Mouse (Mus musculus) urinary bladder, adult 2 months (tissue): ENCODE results near the gene Slc7a11. TPM values are rescaled to one million over a fixed set of nuclear protein-coding genes. Genes with fewer than 3 reads are reported as not detected.

Experiments used
- DNase-seq: peaks from one replicate; pipeline ENCODE4 v3.0.0; 2022; ENCODE audit warnings: low spot score
- polyA plus RNA-seq: library from polyadenylated mRNA; depleted of rRNA; stranded (reverse); fragments of >200 nt; gene quantifications from 2 replicates; pipeline ENCODE4 v1.2.3, GENCODE M21; 2012

Slc7a11 gene
- polyA plus RNA-seq, 1 experiment: 0.33 TPM

DNA sequence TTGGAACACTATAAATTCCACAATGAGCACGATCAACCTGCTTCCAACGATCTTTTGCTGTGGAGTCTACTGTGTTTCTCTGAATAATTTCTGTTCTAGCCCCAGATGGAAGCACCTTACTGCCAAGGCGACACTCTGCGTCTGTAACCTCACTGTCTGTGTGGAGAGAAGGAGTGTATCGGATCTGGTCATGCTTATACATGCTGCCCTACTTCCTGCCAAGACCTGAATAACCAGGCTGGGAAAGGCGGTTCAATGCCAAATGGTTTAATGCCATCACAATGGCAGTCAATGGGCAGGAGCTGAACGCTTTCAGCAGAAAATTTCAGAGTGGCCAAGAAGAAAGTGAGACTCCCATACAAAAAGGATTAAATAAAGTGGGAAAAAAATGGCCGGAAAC, 137.1 kb downstream of the Slc7a11 start:
- no peak for DNase-seq

DNA sequence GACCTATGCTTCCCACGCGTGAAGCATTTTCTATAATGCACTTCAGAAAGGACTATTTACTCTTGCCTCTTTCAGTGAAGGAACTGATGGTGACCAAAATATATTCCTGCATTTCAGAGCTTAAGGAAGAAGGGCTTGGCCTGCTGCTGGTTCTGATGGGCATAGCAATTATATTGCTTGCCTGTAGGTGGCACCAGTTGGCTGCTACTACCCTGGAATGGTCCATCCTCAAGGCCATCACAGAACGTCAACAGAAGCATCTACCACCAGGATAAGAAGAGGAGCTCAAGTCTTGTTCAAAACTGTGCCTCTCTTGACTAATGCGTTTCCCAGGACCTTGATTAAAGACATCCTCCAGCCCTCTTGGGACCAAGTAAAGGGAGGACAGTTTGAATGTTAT, 139.3 kb downstream of the Slc7a11 start:
- DNase-seq: no peak

DNA sequence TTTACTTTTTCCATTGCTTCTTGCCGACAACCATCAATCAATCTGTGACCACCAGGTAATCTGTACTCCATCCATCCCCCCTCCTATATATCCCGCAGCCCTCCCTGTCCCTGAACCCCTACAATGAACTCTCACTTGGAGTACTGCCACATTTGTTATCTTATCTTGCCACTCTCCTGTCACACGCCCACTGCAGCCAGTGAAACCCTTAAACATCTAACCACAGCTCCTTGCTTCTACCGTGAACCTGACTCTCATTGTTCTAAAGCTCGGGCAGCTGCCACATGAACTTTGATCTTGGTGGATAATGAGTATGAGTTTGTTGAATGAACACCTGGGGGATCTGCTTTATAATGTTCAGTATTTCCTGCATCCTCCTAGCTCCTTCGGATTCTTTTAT, 140.8 kb downstream of the Slc7a11 start:
- no peak for DNase-seq

DNA sequence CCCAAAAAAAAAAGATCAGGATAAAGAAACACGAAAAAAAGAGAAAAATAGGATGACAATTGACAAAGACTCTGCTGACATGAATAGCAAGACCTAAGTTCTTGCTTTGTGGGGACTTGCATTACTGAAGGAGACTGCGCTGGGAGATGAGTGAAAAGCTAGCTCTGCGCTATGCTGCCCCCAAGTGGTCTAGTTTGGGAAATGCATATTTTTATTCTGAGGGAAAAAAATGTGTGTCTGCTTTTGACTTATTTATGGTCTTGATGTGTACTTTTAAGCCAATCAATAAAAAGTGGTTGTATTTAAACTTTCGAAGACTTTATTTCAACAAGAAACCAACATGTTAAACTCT, 142.5 kb downstream of the Slc7a11 start:
- no peak for DNase-seq

DNA sequence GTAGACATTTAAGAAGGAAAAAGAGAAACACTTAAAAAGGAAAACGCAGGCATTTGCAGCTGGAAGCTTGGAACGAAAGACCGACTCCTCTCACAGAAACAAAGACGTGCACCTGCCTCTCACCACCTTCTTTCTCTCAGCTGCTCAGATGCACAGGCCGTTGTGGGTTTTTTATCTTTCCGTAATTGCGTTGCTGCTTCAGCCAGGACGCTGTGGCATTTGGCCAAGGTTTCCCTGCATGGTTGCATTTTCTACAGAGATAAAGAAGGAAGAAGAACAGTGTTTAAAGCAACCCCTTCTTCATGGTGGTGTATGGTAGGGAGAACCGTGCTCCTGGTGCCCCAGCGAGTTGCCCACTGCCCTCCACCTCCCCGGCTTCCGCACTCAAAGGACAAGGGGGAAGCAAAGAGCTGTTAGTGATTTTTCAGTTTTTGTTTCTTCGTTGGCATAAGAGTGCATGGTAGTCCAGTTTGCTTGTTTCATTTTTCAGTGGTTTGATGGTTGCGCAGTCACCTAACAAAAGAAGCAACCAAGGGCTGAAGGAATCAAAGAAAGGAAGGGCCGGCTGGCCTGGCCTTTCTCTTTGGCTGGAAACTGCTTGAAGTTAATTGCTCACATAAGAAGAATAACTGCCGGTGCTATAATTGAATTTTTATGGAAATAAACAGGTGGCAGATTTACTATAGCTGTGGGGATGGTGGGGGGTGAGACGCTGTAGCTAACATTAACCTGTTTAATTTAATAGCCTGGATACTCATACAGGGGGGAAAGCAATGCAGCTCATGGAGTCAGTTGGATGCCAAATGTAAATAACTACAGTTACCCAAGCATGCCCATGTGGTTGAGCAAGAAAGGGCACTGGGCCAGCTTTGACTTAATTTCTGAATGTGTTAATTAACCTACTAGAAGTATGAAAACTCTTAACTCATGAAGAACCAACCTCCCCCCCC, 143.1 kb downstream of the Slc7a11 start:
- DNase-seq: no peak

DNA sequence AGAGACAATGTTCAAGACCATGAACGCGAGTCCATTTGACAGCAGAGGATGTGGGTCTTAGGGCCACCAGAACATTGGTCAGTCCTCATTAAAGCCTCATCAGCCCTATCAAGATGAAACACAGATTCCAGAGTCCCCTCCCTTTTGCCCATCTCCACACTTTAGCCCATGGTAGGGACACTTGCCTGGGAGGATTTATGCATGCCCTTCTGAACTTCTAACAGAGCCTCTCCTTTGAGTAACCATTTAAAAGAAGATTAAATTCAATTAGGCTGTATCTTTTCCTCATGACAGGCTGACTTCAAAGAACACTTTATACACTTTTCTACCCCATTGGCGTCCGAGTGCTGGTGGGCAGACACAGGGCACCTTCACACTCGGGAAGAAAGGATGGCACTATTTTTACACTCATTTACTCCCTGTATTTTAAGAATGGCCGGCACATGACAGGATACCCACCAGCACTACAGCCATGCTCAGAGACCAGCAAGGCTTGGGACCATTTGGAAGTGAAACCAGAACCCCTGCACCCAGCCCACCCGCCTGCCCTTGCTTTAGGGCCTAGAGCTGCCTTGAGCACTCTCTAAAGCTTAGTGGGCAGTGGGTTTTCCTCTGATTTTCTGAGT, 144.9 kb downstream of the Slc7a11 start:
- no peak for DNase-seq

DNA sequence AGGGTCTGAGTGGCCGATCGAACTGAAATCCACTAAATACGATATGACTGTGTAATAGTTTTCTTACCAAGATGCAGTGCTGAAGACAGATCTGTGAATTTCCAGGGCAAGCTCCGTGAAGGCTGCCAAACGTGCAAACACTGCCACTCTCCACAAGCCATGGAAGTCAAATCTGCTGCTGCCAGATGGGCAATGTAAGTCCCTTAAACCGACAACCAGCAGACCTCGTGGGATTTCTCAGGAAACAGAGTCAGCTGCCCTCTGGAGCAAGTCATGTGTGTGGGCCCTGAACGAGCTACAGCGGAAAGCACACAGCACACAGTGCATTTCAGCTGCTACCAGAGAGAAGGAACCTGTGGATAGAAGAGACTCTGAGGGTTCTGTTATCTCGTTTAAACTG, 146.5 kb downstream of the Slc7a11 start:
- DNase-seq: no peak

DNA sequence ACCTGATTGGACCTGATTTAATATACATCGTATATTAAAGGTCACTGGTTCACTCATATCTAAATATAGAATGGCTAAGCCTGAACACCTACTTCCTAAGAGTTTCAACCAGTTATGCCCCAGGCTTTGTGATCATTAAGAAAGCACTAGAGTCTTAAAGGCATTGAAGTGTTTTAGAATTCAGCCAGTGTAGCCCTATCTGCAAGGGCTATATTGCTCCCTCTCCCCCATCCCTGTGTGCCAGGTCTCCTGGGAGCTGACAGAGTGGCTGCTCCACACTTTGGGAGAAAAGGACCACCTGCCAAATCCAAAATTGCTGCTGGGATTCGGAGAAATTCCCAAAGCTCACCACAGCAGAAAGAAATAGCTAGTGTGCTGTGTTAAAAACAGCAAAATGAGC, 168.4 kb downstream of the Slc7a11 start:
- no peak for DNase-seq

DNA sequence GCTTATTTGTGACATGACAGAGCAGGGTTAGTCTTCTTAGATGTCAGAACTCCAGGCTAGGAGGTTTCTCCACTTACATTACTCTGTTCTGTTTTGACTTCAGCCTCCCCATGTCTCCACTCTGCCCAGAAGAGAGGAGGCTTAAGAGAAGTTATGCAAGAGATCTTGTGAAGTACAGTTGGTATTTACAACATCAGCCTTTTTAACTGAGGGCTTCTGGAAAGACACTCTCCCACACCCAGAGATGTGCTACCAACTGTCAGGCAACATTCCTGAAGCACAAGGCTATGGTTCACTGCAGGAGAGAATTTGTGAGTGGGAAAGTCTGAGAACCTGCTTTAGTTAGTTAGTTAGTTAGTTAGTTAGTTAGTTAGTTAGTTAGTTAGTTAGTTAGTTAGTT, 171.2 kb downstream of the Slc7a11 start:
- DNase-seq: no peak

DNA sequence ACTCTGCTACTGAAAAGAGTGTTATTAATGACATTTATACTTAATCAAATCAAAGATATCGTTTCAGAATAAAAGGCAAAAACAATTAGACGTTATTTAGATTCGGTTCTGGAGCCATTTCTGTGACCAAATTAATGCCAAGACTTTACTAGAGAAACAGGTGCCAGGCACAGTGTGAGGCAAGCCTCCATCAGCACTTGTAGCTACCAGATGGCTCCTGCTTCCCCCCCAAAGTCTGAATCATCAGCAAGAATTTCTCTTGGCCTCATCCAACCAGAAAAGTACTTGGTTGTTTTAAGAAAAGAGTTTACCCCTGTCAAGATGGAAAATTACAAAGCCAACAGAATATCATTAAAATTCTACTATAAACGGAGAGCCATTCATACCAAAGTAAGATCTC, 173.7 kb downstream of the Slc7a11 start:
- no peak for DNase-seq

DNA sequence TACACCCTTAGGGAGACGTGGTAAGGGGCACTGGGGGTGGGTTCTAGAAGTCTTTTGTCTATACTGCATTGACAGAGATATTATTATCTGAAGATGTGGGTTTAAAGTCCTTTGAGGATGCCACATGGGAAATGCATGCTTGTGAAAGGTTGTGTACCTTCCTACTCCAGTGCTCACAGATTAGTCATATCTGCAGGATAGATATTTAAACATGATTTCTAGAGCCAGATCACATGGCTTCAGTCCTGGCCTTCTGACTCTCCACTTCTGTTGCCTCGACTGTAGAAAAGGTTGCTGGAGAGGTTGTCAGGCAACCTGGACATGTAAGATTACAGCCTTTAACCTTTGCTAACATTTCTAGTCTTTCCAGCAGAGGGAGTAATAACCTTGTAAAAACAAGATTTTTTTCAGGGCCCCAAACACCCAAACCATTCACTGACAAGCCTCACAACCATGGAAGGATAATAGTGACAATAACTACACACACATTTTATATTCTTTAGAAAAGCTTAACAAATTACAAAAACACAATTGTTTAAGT, 180.8 kb downstream of the Slc7a11 start:
- no peak for DNase-seq

DNA sequence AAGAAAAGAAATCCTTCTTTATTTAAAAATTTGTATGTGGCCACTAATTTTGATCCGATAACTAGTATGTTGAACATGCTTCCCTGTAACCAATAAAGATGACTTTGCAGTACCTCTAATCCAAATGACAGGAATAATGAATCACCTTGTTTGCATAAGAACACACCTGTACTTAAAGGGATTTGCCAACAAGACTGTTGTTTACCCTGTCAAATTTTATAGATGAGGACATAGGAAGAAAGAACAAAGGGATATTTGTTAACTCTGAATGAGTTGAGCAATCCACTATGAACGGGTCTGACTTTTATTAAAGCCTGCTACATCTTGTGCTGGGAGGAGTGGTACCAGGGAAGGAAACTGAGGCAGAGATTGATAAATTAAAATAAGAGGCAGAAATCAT, 181.3 kb downstream of the Slc7a11 start:
- DNase-seq: no peak

DNA sequence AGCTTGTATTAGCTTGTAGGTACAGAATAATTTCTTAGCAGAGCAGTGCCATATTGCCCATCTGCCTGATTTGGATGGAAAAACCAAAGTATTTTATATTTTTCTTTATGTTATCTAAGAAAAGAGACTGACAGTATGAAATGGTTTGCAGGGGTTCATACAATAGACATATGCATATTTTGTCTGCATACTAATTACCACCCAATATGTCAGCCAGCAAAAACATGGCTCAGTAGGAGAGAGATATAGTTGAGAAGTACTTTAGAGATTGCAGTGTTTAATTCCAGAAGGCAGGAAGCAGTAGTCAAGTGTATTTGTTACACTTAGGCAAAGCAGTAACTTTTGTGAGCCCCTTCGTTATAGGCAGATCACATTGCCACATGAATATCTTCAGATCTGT, 182.7 kb downstream of the Slc7a11 start:
- DNase-seq: no peak

DNA sequence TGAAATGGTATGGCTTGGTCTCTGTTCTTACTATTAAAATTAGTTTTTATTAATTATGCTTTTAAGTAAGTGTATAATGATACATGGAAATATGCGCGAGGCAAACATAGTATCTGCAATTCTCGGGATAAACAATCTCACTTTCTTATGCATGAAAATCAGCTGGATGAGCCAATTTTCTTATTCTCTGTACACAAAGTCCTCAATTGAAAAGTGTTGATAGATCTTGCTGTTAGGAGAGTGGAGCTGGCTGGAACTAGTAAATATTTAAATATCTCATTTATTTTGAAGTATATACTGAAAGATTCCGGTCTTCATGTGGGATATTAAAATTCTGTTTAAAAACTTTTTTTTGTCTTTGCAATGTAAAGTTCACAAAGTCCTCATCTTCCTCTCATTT, 184.6 kb downstream of the Slc7a11 start:
- DNase-seq: no peak

DNA sequence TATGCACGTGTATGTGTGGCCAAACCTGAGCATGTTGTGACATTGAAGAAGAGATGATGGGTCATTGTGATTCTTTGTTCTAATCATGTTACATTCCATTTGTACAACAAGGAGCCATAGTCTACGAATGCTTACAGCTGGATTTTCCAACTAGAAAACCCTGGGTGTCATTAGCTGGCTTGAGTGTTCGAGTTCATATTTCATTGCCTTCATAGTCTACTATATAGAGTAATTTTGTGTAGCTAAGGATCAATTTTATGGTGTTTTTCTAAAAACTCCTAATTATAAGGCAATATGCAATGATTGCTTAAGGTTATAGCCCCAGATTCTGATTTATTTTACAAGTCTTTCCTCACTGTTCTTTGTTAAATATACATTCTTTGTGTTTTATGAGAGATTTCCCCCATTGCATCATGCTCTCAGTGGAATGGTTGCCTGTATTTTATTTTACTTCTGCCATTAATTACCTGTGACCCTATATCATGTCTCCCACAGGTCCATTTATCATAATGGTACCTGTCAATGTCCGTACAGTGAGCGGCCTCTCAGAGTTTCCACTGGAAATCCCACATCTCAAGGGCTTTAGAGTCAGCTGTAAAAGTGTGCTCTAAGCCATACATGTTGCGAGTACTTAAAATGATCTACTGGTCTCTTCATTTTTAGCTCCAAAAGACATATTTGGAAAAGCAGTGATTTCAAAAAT, 193.7 kb downstream of the Slc7a11 start:
- DNase-seq: no peak

DNA sequence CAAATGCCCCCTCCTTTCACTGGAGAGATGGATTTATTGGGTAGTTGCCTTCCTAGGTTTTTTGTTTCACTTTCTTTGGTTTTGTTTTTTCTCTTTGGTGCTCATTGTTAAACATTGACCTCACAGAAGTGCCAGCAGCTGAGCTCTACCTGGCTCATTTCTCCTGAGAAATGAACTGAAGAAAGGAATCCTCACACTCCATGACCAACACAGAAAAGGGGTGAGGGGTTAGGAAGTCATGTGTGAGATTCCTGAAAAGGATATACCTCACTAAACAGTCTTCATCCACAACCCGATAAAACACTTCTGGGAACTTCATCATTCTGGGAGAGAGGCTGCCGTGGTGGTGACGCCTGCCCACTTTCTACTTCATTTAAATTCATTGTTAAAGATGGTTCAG, 207.4 kb downstream of the Slc7a11 start:
- no peak for DNase-seq

DNA sequence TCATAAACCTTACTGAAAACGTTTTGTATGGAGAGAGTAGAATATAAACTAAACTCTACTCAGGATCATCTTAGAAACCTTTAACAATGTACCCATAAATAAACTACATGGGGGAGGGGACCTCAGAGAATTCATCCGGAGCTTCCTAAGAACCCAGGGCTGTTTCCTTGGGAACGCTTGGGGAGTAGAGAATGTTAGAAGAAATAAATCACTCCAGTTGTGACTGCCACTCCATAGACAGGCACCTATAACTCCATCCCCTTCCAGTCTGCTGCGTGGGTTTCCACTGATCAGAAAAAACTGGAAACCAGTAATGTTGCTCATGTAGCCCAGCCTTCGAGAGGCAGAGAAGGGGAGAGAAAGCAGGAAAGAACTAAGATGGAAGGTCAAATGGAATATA, 210.3 kb downstream of the Slc7a11 start:
- no peak for DNase-seq

DNA sequence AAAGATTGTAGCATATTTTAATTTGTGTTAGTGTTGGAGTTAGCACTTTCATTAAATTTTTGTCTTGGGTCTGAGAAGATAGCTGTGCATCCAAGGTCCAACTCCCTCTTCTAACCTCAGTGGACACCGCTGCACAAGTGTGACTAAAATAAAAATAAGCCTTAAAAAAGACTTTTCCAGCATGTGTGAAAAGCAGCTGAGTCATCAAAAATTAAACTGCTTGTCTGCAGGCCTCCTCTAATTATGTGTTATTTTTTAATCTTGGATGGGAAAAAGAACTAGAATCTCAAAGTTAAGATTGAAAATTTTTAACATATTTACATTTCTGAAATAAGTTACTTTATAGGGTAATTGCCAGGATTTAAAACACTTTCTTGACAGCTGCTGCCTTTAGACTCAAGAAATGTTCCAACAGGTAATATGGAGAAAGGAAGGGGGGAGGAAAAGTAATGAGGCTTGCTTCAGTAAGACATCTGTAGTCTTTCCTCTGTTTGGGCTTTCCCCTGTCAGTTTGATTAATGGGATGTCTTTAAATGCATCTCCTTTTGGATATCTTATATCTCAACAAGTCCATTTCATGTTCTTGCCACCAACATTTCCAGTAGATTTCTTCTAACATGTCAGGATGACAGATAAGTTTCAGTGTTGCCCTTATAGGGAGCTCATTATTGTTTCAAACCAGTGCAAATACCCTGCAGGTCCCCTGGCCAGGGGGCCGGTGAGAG, 218.9 kb downstream of the Slc7a11 start:
- no peak for DNase-seq

DNA sequence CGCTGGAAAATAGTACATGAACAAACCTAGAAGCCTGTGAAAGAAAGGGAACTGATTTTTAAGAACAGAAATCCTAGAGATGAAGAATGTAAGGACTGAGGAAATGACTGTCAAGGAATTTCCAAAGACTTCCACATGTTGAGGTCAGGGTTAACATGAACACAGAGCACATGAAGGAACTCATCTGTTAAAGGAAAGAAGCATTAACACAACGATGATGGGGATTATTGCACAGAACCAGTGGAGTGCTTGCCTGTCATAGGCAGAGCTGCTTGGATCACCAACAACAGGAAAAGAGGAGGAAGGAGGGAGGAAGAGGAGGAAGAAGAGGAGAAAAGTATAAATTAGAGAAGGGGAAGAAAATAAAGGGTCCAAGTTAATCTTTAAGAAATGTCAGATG, 223.0 kb downstream of the Slc7a11 start:
- no peak for DNase-seq

DNA sequence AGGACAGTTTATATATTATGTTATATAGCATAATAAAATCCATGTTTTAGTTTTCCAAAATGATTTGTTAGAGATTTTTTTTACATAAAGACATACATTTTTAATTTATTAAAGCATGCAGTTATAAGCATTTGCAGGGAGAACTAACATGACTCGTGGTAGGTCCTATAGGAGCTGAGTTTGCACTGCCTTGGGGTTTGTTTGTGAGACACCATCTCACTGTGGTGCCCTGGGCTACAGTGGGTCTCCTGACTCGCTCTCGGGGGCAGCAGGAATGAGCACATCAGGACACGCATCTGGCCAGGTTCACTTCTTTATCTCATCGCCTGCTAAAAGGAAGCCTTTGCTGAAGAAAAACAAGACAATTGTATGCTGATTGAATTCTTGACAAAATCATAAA, 257.0 kb downstream of the Slc7a11 start:
- no peak for DNase-seq

DNA sequence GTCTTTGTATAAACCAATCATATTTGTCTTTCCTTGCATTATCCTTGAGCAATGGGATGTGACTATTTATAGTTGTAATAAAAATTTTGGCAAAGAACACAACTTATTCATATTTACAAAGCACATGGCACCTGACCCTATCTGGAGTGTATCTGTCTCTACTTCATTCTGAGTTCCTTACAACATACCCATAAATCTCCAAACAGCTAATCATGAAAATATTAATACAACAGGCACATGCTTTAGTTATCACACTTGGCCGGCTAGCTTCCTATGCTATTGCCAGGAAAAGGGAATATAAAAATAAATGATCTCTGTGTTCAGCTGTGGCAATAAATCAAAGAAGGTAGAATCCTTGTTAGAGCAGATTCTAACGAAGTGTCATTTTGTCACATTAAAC, 257.5 kb downstream of the Slc7a11 start:
- DNase-seq: no peak

DNA sequence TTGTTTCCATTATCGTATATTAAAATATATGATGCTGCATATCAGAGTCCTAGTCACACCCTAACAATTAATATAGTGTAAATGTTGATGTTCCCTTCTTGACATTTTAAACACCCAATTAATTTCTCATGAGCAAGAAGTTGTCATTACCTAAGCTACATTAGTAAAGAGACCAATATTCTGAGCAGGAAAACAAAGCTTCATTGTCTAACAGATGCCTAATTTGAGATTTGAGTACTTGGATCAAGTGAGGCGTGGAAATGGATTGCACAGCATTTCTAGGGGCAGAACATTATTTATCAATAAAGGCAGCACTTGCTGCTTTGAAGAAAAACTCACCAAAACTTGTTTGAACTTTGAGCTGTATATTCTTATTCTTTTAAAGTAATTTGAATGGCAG, 282.7 kb downstream of the Slc7a11 start:
- DNase-seq: no peak
